Mouse (Mus musculus): ENCODE data around the gene Alg10b. TPM values are rescaled to one million over a fixed set of nuclear protein-coding genes. Genes with fewer than 3 reads are reported as not detected.

Alg10b gene
- total RNA-seq (2023): 10 to 100 TPM; 10.2 to 12.0 TPM

GRCm38 (mm10) chr15:90223969-90224750, at the start of gene Alg10b:
Gene Alg10b (plus strand): TSS chr15:90224311.

